Mouse (Mus musculus) induced T-regulatory cell, adult 2 months (primary cell): ENCODE measurements around the gene Nfyb.

Source experiments
- DNase-seq: peaks from one replicate; pipeline ENCODE4 v3.0.0-alpha.2; 2012; ENCODE audit warnings: low read depth

The Nfyb gene

DNA sequence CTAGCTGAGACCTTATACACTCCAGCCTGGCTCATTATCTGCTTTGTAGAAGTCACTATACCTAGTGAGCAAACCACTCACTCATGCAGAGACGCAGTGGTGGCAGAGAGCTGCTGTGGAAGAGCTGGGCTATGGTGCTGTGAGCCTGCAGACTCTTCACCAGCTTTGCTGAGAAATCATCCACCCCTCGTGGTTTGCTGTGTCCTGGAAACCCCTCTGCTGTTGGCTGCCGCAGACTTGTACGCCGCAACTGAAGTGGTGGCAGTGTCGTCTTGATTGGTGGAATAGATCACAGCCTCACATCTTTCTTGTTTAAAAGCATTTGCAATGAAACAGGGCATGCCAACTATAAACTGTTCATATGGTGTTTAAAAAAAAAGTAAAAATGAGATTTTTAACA is 19.6 kb downstream of the Nfyb start:
- no peak for DNase-seq

- DNase-seq, result no peak
Observed at GRCm38 (mm10) chr10:82742578-82742977, 21.4 kb downstream of the Nfyb start.

- no peak for DNase-seq
Observed at GRCm38 (mm10) chr10:82741876-82742275, 22.1 kb downstream of the Nfyb start.

- no peak for DNase-seq
Observed at GRCm38 (mm10) chr10:82741354-82741753, 22.6 kb downstream of the Nfyb start.

DNA sequence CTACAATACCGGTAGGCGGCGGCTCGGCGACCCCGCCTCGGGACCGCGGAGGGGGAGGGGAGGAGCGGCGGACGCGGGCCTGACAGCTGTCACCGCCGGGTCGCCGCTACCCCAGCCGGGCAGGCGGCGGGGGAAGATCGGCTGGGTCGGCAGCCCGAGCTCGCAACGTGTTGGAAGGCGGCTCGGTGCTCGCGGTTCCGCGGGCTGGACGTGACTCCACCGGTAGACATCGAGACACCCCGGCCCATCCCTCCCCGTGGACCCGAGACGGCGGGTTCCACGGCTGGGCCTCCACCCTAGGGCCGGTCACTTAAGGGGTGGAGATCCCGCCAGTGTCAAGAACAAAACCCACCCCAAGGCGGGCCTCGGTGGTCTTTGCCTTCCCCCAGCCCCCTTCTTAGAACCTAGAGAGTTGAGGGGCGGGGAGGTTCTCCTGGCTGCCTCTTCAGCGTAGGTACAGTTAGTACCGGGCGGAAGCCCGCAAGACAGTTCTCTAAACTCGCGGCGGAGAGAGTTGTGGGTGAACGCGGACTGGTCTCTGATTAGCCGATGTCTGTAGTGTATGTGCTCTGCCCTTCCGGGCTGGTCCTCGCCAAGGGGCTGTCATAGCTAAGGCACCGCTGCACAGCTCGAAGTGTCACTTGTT is 64.5 kb downstream of the Nfyb start:
- peak; percentile 72 for DNase-seq

DNA sequence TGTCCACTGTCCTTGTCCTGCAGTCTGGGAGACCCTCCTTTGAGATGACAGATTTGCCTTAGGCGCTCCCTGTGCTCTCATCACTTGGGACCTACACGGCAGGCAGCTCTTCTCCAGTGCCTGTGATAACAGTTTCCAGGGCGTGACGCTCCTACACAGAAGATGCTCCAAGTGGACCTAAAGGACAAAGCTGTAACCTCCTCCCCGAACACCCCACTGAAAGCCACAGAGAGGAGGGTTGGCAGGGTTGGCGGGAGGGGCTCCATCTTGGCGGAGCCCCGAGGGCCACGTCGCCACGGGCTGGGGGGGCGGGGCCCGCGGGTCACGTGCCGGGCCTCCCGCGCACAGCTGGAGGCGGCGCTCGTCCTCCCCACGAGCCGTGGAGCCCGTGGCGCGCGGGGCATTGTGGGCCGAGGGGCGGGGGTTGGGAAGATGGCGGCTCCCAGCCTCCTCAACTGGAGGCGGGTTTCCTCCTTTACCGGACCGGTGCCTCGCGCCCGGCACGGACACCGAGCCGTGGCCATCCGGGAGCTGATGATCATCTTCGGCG is 65.2 kb downstream of the Nfyb start:
- peak; percentile 93 for DNase-seq
